Mouse (Mus musculus): ENCODE data around the gene Ppef2. TPM values are rescaled to one million over a fixed set of nuclear protein-coding genes. Genes with fewer than 3 reads are reported as not detected.

The Ppef2 gene
- polyA plus RNA-seq, 1 experiment from 2014 or later = 0.69 TPM

- 71% methylated on average over 11 of the region's 11 CpGs for WGBS
- H3K4me1 ChIP-seq (ENCODE audit: control insufficient read depth, insufficient read depth, low read length) = no peaks in the 10 kb centered on the region
- H3K4me2 ChIP-seq (replicated peaks; ENCODE audit: low read depth, low read length) = no peak overlapping the region
- no peaks in the 10 kb centered on the region for H3K9me3 ChIP-seq (ENCODE audit: control insufficient read depth, low read depth, low read length)
- no peak overlapping the region for H3K27ac ChIP-seq (ENCODE audit: low read length)
- no peak overlapping the region for H3K4me3 ChIP-seq (ENCODE audit: low read depth, low read length)
- no peaks in the 10 kb centered on the region for H3K36me3 ChIP-seq (ENCODE audit: control insufficient read depth, insufficient read depth, low read length)
- ATAC-seq (ENCODE audit: insufficient number of reproducible peaks, insufficient read depth, low FRiP score, low read depth) = no peak
- H3K9ac ChIP-seq (replicated peaks; ENCODE audit: low read depth, low read length) = no peak overlapping the region
- no peaks in the 10 kb centered on the region for H3K27me3 ChIP-seq (ENCODE audit: control insufficient read depth, insufficient read depth, low read length)
These were observed 25.8 kb downstream of the Ppef2 start for GRCm38 (mm10) chr5:92230306-92230705.

DNA sequence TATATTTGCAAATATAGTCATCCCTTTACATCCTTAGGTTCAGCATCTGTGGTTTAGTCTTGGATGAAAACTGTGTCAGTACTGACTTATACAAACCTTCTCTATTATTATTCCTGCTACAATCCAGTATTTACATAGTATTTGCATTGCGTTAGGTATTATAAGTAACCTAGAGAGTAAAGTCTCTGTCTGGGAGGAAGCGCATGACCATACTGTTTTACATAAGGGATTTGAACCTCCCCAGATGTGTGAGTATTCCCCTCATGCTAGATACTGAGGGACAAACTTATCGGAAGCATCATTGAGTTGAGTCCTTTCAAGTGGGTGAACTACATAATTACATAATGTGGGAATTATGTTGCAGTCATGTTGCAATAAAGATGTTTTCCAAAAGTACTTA is 26.6 kb downstream of the Ppef2 start:
- no peaks in the 10 kb centered on the region for H3K36me3 ChIP-seq (ENCODE audit: control insufficient read depth, insufficient read depth, low read length)
- no peak for ATAC-seq (ENCODE audit: insufficient number of reproducible peaks, insufficient read depth, low FRiP score, low read depth)
- 85% methylated on average over 3 of the region's 3 CpGs for WGBS
- no peak overlapping the region for H3K4me3 ChIP-seq (ENCODE audit: low read depth, low read length)
- no peak overlapping the region for H3K9ac ChIP-seq (replicated peaks; ENCODE audit: low read depth, low read length)
- H3K27me3 ChIP-seq (ENCODE audit: control insufficient read depth, insufficient read depth, low read length) = no peaks in the 10 kb centered on the region
- H3K9me3 ChIP-seq (ENCODE audit: control insufficient read depth, low read depth, low read length) = no peaks in the 10 kb centered on the region
- H3K4me1 ChIP-seq (ENCODE audit: control insufficient read depth, insufficient read depth, low read length) = no peaks in the 10 kb centered on the region
- H3K27ac ChIP-seq (ENCODE audit: low read length) = no peak overlapping the region
- H3K4me2 ChIP-seq (replicated peaks; ENCODE audit: low read depth, low read length) = no peak overlapping the region

DNA sequence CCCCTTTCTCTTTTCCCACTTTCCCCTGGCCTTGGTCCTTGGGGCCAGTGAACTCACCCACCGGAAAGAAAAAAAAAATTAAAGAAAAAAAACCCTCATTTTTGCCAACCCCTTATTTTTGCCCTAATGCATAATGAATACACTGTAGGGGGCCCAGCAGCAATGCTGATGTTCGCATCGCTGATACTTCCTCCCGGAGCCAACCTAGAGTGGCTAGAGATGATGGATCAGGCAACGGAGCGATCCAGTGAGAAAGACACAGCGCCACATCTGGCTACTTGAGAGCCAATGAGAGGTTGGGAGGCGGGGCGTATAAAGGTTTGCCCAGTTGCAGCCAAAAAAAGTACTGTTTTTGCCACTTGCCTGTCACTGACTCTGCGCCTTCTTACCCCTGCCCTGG is 27.3 kb downstream of the Ppef2 start:
- H3K9ac ChIP-seq (replicated peaks; ENCODE audit: low read depth, low read length) = no peak overlapping the region
- ATAC-seq (ENCODE audit: insufficient number of reproducible peaks, insufficient read depth, low FRiP score, low read depth) = no peak
- H3K4me2 ChIP-seq (replicated peaks; ENCODE audit: low read depth, low read length) = no peak overlapping the region
- no peaks in the 10 kb centered on the region for H3K4me1 ChIP-seq (ENCODE audit: control insufficient read depth, insufficient read depth, low read length)
- no peaks in the 10 kb centered on the region for H3K36me3 ChIP-seq (ENCODE audit: control insufficient read depth, insufficient read depth, low read length)
- H3K27ac ChIP-seq (ENCODE audit: low read length) = no peak overlapping the region
- WGBS = 34% methylated on average over 10 of the region's 10 CpGs
- no peaks in the 10 kb centered on the region for H3K9me3 ChIP-seq (ENCODE audit: control insufficient read depth, low read depth, low read length)
- no peak overlapping the region for H3K4me3 ChIP-seq (ENCODE audit: low read depth, low read length)
- H3K27me3 ChIP-seq (ENCODE audit: control insufficient read depth, insufficient read depth, low read length) = no peaks in the 10 kb centered on the region

- no peak overlapping the region for H3K4me3 ChIP-seq (ENCODE audit: low read depth, low read length)
- 84% methylated on average over 7 of the region's 7 CpGs for WGBS
- H3K36me3 ChIP-seq (ENCODE audit: control insufficient read depth, insufficient read depth, low read length) = no peaks in the 10 kb centered on the region
- no peak overlapping the region for H3K27ac ChIP-seq (ENCODE audit: low read length)
- H3K9ac ChIP-seq (replicated peaks; ENCODE audit: low read depth, low read length) = no peak overlapping the region
- H3K4me2 ChIP-seq (replicated peaks; ENCODE audit: low read depth, low read length) = no peak overlapping the region
- no peaks in the 10 kb centered on the region for H3K9me3 ChIP-seq (ENCODE audit: control insufficient read depth, low read depth, low read length)
- no peaks in the 10 kb centered on the region for H3K4me1 ChIP-seq (ENCODE audit: control insufficient read depth, insufficient read depth, low read length)
- ATAC-seq (ENCODE audit: insufficient number of reproducible peaks, insufficient read depth, low FRiP score, low read depth) = no peak
- no peaks in the 10 kb centered on the region for H3K27me3 ChIP-seq (ENCODE audit: control insufficient read depth, insufficient read depth, low read length)
These were observed 28.3 kb downstream of the Ppef2 start for GRCm38 (mm10) chr5:92227782-92228181.

GRCm38 (mm10) chr5:92220287-92220902 is 35.7 kb downstream of the Ppef2 start:
- Histone ChIP-seq H3K36me3 (ENCODE audit: control insufficient read depth, insufficient read depth, low read length) (no peaks in the 10 kb centered on the region), H3K4me1 (ENCODE audit: control insufficient read depth, insufficient read depth, low read length) (no peaks in the 10 kb centered on the region), H3K27me3 (ENCODE audit: control insufficient read depth, insufficient read depth, low read length) (no peaks in the 10 kb centered on the region), H3K27ac (ENCODE audit: low read length) (no peak overlapping the region), H3K4me3 (ENCODE audit: low read depth, low read length) (no peak overlapping the region), H3K9me3 (ENCODE audit: control insufficient read depth, low read depth, low read length) (no peaks in the 10 kb centered on the region), H3K9ac (replicated peaks; ENCODE audit: low read depth, low read length) (no peak overlapping the region), H3K4me2 (replicated peaks; ENCODE audit: low read depth, low read length) (no peak overlapping the region)
- WGBS = 89% methylated on average over 8 of the region's 8 CpGs
- ATAC-seq (ENCODE audit: insufficient number of reproducible peaks, insufficient read depth, low FRiP score, low read depth) = no peak

DNA sequence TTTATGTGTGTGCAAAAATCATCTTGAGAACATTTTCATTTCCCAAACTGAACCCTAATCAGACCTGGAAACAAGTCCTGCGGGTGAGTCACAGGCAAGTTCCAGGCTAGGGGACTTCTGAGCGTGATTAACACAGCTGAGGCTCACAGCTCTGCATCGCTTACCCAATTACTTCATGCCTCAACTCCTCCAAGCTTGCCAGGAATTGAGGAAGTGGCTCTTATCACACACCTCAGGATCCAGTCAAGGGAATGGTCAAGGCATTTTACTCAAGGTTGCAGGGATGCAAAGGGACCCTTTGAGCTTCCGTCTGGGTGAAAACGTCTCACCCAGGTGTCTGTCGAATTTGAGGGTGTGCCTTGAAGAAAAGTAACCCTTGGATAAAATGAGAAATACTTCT is 36.3 kb downstream of the Ppef2 start:
- no peaks in the 10 kb centered on the region for H3K27me3 ChIP-seq (ENCODE audit: control insufficient read depth, insufficient read depth, low read length)
- H3K4me3 ChIP-seq (ENCODE audit: low read depth, low read length) = no peak overlapping the region
- no peaks in the 10 kb centered on the region for H3K36me3 ChIP-seq (ENCODE audit: control insufficient read depth, insufficient read depth, low read length)
- no peak overlapping the region for H3K4me2 ChIP-seq (replicated peaks; ENCODE audit: low read depth, low read length)
- H3K9ac ChIP-seq (replicated peaks; ENCODE audit: low read depth, low read length) = no peak overlapping the region
- ATAC-seq (ENCODE audit: insufficient number of reproducible peaks, insufficient read depth, low FRiP score, low read depth) = no peak
- 66% methylated on average over 6 of the region's 6 CpGs for WGBS
- H3K27ac ChIP-seq (ENCODE audit: low read length) = no peak overlapping the region
- no peaks in the 10 kb centered on the region for H3K9me3 ChIP-seq (ENCODE audit: control insufficient read depth, low read depth, low read length)
- H3K4me1 ChIP-seq (ENCODE audit: control insufficient read depth, insufficient read depth, low read length) = no peaks in the 10 kb centered on the region

GRCm38 (mm10) chr5:92218915-92219793 is 36.9 kb downstream of the Ppef2 start:
- Histone ChIP-seq H3K27me3 (ENCODE audit: control insufficient read depth, insufficient read depth, low read length) (no peaks in the 10 kb centered on the region), H3K27ac (ENCODE audit: low read length) (no peak overlapping the region), H3K9me3 (ENCODE audit: control insufficient read depth, low read depth, low read length) (no peaks in the 10 kb centered on the region), H3K4me2 (replicated peaks; ENCODE audit: low read depth, low read length) (no peak overlapping the region), H3K4me3 (ENCODE audit: low read depth, low read length) (no peak overlapping the region), H3K4me1 (ENCODE audit: control insufficient read depth, insufficient read depth, low read length) (no peaks in the 10 kb centered on the region), H3K36me3 (ENCODE audit: control insufficient read depth, insufficient read depth, low read length) (no peaks in the 10 kb centered on the region), H3K9ac (replicated peaks; ENCODE audit: low read depth, low read length) (no peak overlapping the region)
- ATAC-seq (ENCODE audit: insufficient number of reproducible peaks, insufficient read depth, low FRiP score, low read depth) = no peak
- WGBS = 66% methylated on average over 17 of the region's 17 CpGs

DNA sequence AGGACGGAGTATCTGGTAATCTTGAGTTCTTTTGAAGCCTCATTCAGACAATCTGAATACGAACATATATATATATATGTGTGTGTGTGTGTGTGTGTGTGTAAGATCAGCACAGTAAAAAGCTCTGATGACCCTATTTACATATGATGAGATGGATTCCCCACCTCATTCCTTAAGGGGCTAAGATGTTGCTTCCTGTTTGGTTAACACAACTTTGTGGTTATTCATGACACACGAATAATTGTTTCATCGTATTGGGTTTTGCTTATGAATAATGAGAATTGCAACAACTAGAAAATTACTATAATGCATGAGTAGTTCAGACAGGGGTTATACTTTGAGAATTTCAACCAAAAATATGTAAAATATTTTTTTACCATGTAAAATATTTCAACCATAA is 40.8 kb downstream of the Ppef2 start, which contains the start of gene U90926:
U90926 (minus strand) TSS at position 101 of the 400 bp plus-strand sequence.
- no peak within 1 kb of the TSS for H3K27ac ChIP-seq (ENCODE audit: low read length)
- no peak within 1 kb of the TSS for H3K4me3 ChIP-seq (ENCODE audit: low read depth, low read length)
- no peak within 1 kb of the TSS for H3K4me2 ChIP-seq (replicated peaks; ENCODE audit: low read depth, low read length)
- WGBS = 91% methylated on average over 4 of the region's 4 CpGs
- no peak for ATAC-seq (ENCODE audit: insufficient number of reproducible peaks, insufficient read depth, low FRiP score, low read depth)
- H3K4me1 ChIP-seq (ENCODE audit: control insufficient read depth, insufficient read depth, low read length) = no peaks in the 10 kb centered on the region
- H3K27me3 ChIP-seq (ENCODE audit: control insufficient read depth, insufficient read depth, low read length) = no peaks in the 10 kb centered on the region
- H3K36me3 ChIP-seq (ENCODE audit: control insufficient read depth, insufficient read depth, low read length) = no peaks in the 10 kb centered on the region
- H3K9me3 ChIP-seq (ENCODE audit: control insufficient read depth, low read depth, low read length) = no peaks in the 10 kb centered on the region
- no peak within 1 kb of the TSS for H3K9ac ChIP-seq (replicated peaks; ENCODE audit: low read depth, low read length)
